Mouse (Mus musculus) stomach, embryonic 15.5 days (tissue): ENCODE data around the gene Ciita. TPM values are rescaled to one million over a fixed set of nuclear protein-coding genes. Genes with fewer than 3 reads are reported as not detected.
A peak's percentile ranks its signal among the peaks of the same experiment; 100 is the strongest.

Experiments
- ATAC-seq: fragments of 200-750 bp; cut with Nextera tagmentation; 2 replicates; pipeline ENCODE4 v1.8.0; 2017; ENCODE audit warnings: low read depth, moderate number of reproducible peaks, moderate TSS enrichment; ENCODE audit not compliant: insufficient read depth, low FRiP score
- H3K27ac ChIP-seq: fragments of 300-500 bp; sonication (generic); 2 replicates; pipeline ENCODE4 v1.5.1; 2015; ENCODE audit warnings: mild to moderate bottlenecking, inconsistent platforms
- H3K27me3 ChIP-seq: fragments of 300-500 bp; sonication (generic); replicated peaks from 2 replicates; pipeline ENCODE4 v1.6.1; 2015; ENCODE audit warnings: inconsistent platforms
- H3K36me3 ChIP-seq: fragments of 300-500 bp; sonication (generic); 2 replicates; pipeline ENCODE4 v1.6.1; 2015; ENCODE audit warnings: inconsistent platforms
- H3K4me1 ChIP-seq: fragments of 300-500 bp; sonication (generic); 2 replicates; pipeline ENCODE4 v1.6.1; 2015; ENCODE audit warnings: inconsistent platforms
- H3K4me2 ChIP-seq: fragments of 300-500 bp; sonication (generic); 2 replicates; pipeline ENCODE4 v1.6.1; 2015; ENCODE audit warnings: mild to moderate bottlenecking, inconsistent platforms
- H3K4me3 ChIP-seq: fragments of 300-500 bp; sonication (generic); replicated peaks from 2 replicates; pipeline ENCODE4 v1.5.1; 2015; ENCODE audit warnings: inconsistent platforms
- H3K9ac ChIP-seq: fragments of 300-500 bp; sonication (generic); 2 replicates; pipeline ENCODE4 v1.6.1; 2015; ENCODE audit warnings: inconsistent platforms
- H3K9me3 ChIP-seq: fragments of 300-500 bp; sonication (generic); 2 replicates; pipeline ENCODE4 v1.6.1; 2016; ENCODE audit warnings: inconsistent platforms
- WGBS: fragments of 180-500 bp; shearing (Covaris S2); methylation state at CpG from one replicate; pipeline ENCODE4 v1.1.7; 2015; 5-methylcytosine and 5-hydroxymethylcytosine counted together
- polyA plus RNA-seq: library from polyadenylated mRNA; unstranded; fragments of >200 nt; fragmentation: Nextera tagmentation; extraction: Ambion mirVana; gene quantifications from 2 replicates; pipeline ENCODE4 v1.2.1, GENCODE M21; 2015

Ciita gene
- polyA plus RNA-seq, 1 experiment from 2014 or later: 0.40 TPM

GRCm38 (mm10) chr16:10451906-10452305 lies 28.0 kb upstream of the Ciita start:
- H3K27me3 ChIP-seq: no peaks in the 10 kb centered on the region
- H3K9me3 ChIP-seq: no peaks in the 10 kb centered on the region
- H3K4me3 ChIP-seq: no peak overlapping the region
- peaks cover 4% of the 10 kb centered on the region for H3K4me1 ChIP-seq
- H3K27ac ChIP-seq: no peak overlapping the region
- no peaks in the 10 kb centered on the region for H3K36me3 ChIP-seq
- ATAC-seq: no peak
- no peak overlapping the region for H3K4me2 ChIP-seq
- WGBS: 78% methylated on average over 2 of the region's 2 CpGs
- no peak overlapping the region for H3K9ac ChIP-seq

DNA sequence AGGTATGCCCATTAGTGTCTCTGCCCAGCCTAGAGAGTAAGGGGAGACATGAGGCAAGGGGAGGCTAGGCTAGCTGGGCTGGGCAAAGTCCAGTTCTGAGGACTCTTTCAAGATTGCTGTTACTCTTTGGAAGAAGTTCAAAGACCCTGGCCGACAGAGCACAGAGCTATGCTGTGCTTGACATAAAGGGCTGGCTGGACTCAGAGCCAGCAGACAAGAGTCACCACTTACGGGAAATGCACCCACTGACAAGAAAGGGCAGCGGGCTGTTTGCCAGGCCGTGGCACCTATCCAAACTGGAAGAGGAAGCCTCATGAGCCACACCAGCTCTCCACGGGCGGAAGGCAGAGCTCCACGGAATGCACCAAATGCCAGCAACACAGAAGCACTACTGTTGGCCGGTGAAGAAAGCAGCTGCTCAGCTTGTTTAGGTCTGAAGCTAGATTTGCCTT lies 27.4 kb upstream of the Ciita start:
- 59% methylated on average over 8 of the region's 8 CpGs for WGBS
- Histone ChIP-seq H3K4me2 (no peak overlapping the region), H3K4me1 (no peaks in the 10 kb centered on the region; the same call in 1 of the 2 replicates), H3K27ac (no peak overlapping the region), H3K36me3 (no peaks in the 10 kb centered on the region), H3K4me3 (no peak overlapping the region), H3K27me3 (no peaks in the 10 kb centered on the region), H3K9me3 (no peaks in the 10 kb centered on the region), H3K9ac (no peak overlapping the region)
- ATAC-seq: peak; percentile 59; the same call in 1 of the 2 replicates

- H3K4me1 ChIP-seq: no peaks in the 10 kb centered on the region
- no peaks in the 10 kb centered on the region for H3K9me3 ChIP-seq
- no peaks in the 10 kb centered on the region for H3K36me3 ChIP-seq
- ATAC-seq: no peak
- H3K4me3 ChIP-seq: no peak overlapping the region
- H3K27ac ChIP-seq: no peak overlapping the region
- H3K9ac ChIP-seq: no peak overlapping the region
- H3K27me3 ChIP-seq: no peaks in the 10 kb centered on the region
- WGBS: 72% methylated on average over 6 of the region's 6 CpGs
- no peak overlapping the region for H3K4me2 ChIP-seq
Observed at GRCm38 (mm10) chr16:10453872-10454582, 25.8 kb upstream of the Ciita start.

GRCm38 (mm10) chr16:10454583-10454974 lies 25.3 kb upstream of the Ciita start:
- WGBS: 30% methylated on average over 3 of the region's 3 CpGs
- no peaks in the 10 kb centered on the region for H3K27me3 ChIP-seq
- no peak for ATAC-seq
- no peak overlapping the region for H3K27ac ChIP-seq
- no peaks in the 10 kb centered on the region for H3K4me1 ChIP-seq
- H3K36me3 ChIP-seq: no peaks in the 10 kb centered on the region
- H3K9me3 ChIP-seq: no peaks in the 10 kb centered on the region
- no peak overlapping the region for H3K4me2 ChIP-seq
- no peak overlapping the region for H3K9ac ChIP-seq
- H3K4me3 ChIP-seq: no peak overlapping the region

DNA sequence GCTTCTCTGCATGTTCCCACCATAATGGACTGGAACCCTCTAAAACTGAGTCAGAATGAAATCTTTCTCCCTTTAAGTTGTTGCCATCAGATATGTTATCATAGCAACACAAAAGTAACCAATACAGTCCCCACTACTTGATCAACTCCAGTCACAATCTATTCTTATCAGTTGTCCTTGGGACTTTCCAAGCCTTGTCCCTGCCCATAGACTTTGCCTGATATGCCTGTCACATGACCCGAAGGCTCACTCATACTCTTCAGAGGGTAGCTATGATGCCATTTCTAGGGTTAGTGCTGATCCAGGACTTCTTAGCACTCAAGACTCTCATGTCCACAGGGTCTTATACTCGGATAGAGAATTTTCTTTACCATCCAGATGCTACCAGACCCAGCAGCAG lies 19.7 kb upstream of the Ciita start:
- ATAC-seq: no peak
- WGBS: 65% methylated on average over 2 of the region's 2 CpGs
- H3K9me3 ChIP-seq: no peaks in the 10 kb centered on the region
- H3K36me3 ChIP-seq: no peaks in the 10 kb centered on the region
- H3K4me2 ChIP-seq: no peak overlapping the region
- no peak overlapping the region for H3K4me3 ChIP-seq
- no peak overlapping the region for H3K27ac ChIP-seq
- H3K9ac ChIP-seq: no peak overlapping the region
- H3K4me1 ChIP-seq: no peaks in the 10 kb centered on the region
- H3K27me3 ChIP-seq: no peaks in the 10 kb centered on the region

DNA sequence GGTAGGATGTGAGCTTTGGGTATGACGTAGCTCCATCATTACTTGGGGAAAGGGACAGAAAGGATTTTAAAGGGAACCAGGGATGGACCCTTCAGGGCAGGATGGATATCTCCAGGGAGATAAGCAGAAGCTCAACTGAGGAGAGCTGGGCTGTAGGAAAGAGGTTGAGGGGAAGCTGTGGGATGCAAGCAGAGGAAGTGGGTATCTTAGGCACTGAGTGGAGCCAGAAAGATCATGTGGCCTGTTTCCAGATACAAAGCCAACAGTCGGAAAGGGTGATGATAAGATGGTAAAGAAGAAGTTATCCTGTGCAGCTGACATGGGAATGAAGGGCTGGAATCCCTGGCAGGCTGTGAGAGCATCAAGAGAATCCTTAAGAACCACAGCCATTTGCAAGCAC lies 18.7 kb upstream of the Ciita start:
- H3K27ac ChIP-seq: no peak overlapping the region
- no peak overlapping the region for H3K4me2 ChIP-seq
- H3K4me1 ChIP-seq: no peaks in the 10 kb centered on the region
- no peak overlapping the region for H3K4me3 ChIP-seq
- H3K36me3 ChIP-seq: no peaks in the 10 kb centered on the region
- WGBS: 77% methylated on average over 2 of the region's 2 CpGs
- no peaks in the 10 kb centered on the region for H3K9me3 ChIP-seq
- H3K27me3 ChIP-seq: no peaks in the 10 kb centered on the region
- no peak for ATAC-seq
- H3K9ac ChIP-seq: no peak overlapping the region

- Histone ChIP-seq H3K9ac (no peak overlapping the region), H3K4me1 (no peaks in the 10 kb centered on the region), H3K36me3 (no peaks in the 10 kb centered on the region), H3K9me3 (no peaks in the 10 kb centered on the region), H3K4me3 (no peak overlapping the region), H3K27me3 (no peaks in the 10 kb centered on the region), H3K27ac (no peak overlapping the region), H3K4me2 (no peak overlapping the region)
- WGBS: 23% methylated on average over 4 of the region's 4 CpGs
- no peak for ATAC-seq
Observed at GRCm38 (mm10) chr16:10465011-10465681, 14.7 kb upstream of the Ciita start.

DNA sequence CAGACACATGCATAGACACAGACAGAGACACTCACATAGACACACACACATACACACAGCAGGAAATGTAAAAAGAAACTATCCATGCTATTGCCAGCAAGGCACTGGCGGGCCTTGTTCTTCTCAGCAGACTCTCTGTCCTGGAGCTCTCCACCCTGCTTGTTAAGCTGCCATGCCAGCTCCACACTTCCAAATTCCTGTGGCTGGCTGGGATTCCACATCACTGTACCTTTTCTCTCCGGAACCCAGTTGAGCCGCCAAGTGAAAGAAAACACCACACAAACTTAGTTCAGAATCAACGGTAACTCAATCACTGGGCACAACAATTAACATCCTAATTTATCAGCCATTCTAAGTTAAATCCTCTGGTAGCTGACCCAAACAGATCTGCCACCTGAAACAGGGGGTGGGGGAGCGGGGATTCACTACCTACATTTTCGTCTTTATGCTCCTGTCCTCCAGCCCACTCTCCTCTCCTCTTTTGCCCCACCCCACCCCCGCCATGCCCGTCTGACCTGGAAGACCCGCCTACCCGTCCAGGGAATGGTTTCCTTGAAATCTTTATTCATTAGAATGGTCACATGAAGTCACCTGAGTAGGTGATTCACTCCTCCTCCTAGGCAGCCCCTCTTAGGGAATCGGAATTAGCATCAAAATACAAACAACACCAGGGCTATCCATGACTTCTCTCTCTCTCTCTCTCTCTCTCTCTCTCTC lies 12.3 kb upstream of the Ciita start:
- Histone ChIP-seq H3K4me1 (no peaks in the 10 kb centered on the region), H3K4me2 (no peak overlapping the region), H3K27ac (no peak overlapping the region), H3K36me3 (no peaks in the 10 kb centered on the region), H3K27me3 (no peaks in the 10 kb centered on the region), H3K4me3 (no peak overlapping the region), H3K9me3 (no peaks in the 10 kb centered on the region), H3K9ac (no peak overlapping the region)
- ATAC-seq: no peak
- 43% methylated on average over 11 of the region's 11 CpGs for WGBS

- H3K4me3 ChIP-seq: no peak overlapping the region
- no peak for ATAC-seq
- H3K9ac ChIP-seq: no peak overlapping the region
- H3K9me3 ChIP-seq: no peaks in the 10 kb centered on the region
- H3K36me3 ChIP-seq: no peaks in the 10 kb centered on the region
- WGBS: 79% methylated on average over 1 of the region's 1 CpGs
- no peak overlapping the region for H3K4me2 ChIP-seq
- no peaks in the 10 kb centered on the region for H3K27me3 ChIP-seq
- H3K4me1 ChIP-seq: no peaks in the 10 kb centered on the region
- no peak overlapping the region for H3K27ac ChIP-seq
Observed at GRCm38 (mm10) chr16:10468201-10468600, 11.7 kb upstream of the Ciita start.

DNA sequence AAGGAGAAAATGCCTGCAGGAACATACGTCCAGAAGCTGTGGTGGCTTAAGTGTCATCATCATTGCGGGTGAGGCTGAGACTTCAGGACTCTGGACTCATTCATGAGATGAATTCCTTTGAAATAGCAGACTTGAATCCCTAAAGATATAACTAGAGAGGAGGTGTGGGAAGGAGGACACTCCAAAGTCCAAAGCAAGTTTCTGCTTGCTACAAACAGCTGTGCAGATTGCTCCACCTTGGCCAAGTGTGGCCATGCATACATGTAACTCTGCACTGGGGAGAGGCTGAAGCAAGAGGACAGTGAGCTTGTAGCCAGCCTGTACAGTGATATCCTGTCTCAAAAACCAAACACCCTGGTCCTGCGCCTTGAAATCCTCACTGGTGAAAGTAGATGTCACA lies 7.9 kb upstream of the Ciita start:
- Histone ChIP-seq H3K27ac (no peak overlapping the region), H3K4me3 (no peak overlapping the region), H3K27me3 (no peaks in the 10 kb centered on the region), H3K4me2 (no peak overlapping the region), H3K9ac (no peak overlapping the region), H3K9me3 (no peaks in the 10 kb centered on the region), H3K4me1 (no peaks in the 10 kb centered on the region), H3K36me3 (no peaks in the 10 kb centered on the region)
- no peak for ATAC-seq
- WGBS: 89% methylated on average over 3 of the region's 3 CpGs

- Histone ChIP-seq H3K4me3 (no peak overlapping the region), H3K27ac (no peak overlapping the region), H3K9ac (no peak overlapping the region), H3K4me1 (no peaks in the 10 kb centered on the region), H3K4me2 (no peak overlapping the region), H3K36me3 (no peaks in the 10 kb centered on the region), H3K27me3 (no peaks in the 10 kb centered on the region), H3K9me3 (no peaks in the 10 kb centered on the region)
- no peak for ATAC-seq
- 36% methylated on average over 3 of the region's 3 CpGs for WGBS
Observed at GRCm38 (mm10) chr16:10474956-10475355, 4.9 kb upstream of the Ciita start.

DNA sequence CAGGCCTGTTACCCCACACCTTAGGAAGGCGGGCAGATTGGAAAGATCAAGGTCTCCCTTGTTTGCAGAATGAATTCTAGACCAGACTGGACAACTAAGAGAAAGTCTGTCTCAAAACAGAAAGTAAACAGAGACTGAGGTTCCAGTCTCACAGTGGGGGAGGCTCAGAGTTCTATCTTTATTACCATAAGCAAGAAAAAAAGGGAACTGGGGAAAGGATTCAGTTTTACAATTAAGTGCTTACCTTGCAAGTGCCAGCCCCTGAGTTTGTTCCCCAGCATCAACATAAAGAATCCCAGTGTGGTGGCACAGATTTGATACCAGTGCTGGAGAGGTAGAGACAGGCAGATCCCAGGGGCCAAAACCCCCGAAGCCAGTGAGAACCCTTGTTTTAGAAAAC lies 3.9 kb upstream of the Ciita start:
- no peaks in the 10 kb centered on the region for H3K4me1 ChIP-seq
- ATAC-seq: no peak
- 66% methylated on average over 2 of the region's 2 CpGs for WGBS
- H3K27ac ChIP-seq: no peak overlapping the region
- H3K4me3 ChIP-seq: no peak overlapping the region
- no peaks in the 10 kb centered on the region for H3K36me3 ChIP-seq
- H3K9ac ChIP-seq: no peak overlapping the region
- no peaks in the 10 kb centered on the region for H3K9me3 ChIP-seq
- no peak overlapping the region for H3K4me2 ChIP-seq
- H3K27me3 ChIP-seq: no peaks in the 10 kb centered on the region
